Mouse (Mus musculus): ENCODE data around the gene Nav1.

DNA sequence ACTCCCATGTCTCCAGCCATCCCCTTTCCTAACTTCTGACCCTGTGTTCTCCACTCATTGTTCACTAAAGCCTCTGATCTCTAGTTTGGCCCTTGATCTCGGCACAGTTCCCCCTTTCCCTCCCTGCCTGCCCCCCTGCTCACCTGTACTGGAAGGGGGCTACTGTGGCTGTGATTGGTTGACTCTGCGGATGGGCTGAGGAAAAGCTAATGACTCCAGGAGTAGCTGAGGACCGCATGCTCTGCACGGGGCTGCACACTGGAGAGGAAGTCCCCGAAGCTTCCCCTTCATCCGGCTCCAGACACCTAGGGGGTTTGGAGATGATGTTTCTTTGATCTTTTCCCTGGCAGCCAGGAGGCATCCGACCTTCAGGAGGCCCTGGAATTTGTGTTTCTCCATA is at the start of gene Nav1:
- no peak for TF ChIP-seq POLR2A (IDR thresholded peaks at IDR 0.05; ENCODE audit: insufficient read depth, low read depth, low read length)
- TF ChIP-seq CTCF (IDR thresholded peaks at IDR 0.05; ENCODE audit: insufficient read depth, low read depth, low read length), result no peak
